Mouse (Mus musculus) C3H10T1/2 (cell line): ENCODE measurements around the gene Ces2b. TPM values are rescaled to one million over a fixed set of nuclear protein-coding genes. Genes with fewer than 3 reads are reported as not detected.

ENCODE experiments used
- polyA plus RNA-seq, 2 experiments: library from polyadenylated mRNA; unstranded; fragments of >200 nt; fragmentation: generic; extraction: Trizol; gene quantifications; one replicate each; pipeline ENCODE4 v1.2.1; 2012; ENCODE audit warnings: missing spikeins in 2 of 2

Gene Ces2b
- polyA plus RNA-seq, result not detected

DNA sequence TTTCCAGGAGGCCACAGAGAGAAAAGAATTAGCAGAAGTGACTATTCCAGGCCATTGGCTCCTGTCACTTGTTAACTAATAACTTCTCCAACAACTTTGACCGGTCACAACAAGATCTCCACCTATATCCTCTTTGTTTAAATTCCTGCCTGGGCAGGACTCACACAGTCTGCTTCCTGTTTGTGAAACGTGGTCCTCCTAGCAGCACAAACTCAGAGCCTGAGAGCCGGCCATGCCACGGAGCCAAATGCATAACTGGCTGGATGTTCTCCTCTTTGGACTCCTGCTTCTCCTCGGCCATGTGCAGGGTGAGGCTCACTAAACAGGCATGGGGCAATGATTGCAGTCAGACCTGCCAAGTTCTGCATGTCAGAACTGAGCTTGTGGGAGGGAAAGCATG lies at the start of gene Ces2b:
TSS of gene Ces2b (plus strand) at position 133 of the 400 bp plus-strand sequence.

DNA sequence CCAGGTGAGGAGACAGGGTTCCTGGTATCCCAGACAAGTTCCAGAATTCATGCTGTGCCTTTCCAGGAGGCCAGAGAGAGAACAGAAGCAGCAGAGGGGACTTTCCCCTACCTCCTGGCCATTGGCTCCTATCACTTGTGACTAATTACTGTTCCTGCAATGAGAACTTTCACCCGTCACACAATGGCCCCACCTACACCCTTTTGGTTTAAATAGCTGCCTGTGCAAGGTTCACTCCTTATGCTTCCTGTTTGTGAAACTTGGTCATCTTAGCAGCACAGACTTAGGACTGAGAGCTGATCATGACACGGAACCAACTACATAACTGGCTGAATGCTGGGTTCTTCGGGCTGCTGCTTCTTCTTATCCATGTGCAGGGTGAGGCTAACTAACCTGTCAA lies 15.5 kb downstream of the Ces2b start, which contains the start of gene Ces2c:
TSS of gene Ces2c (plus strand) at position 238 of the 400 bp plus-strand sequence.

Other genes starting within 250 kb of the Ces2b start
- 1 to 10 TPM in 1 of 2 experiments, under 1 TPM in 1; 0.55 to 1.7 TPM for gene Pdp2, start 240.1 kb upstream of the Ces2b start, polyA plus RNA-seq
- gene Cdh16, start 207.2 kb upstream of the Ces2b start, polyA plus RNA-seq, result under 1 TPM in 1 of 2 experiments, not detected in 1; 0.33 TPM
- 1 to 10 TPM; 5.0 to 7.6 TPM for gene Rrad, start 200.2 kb upstream of the Ces2b start, polyA plus RNA-seq
- 100 to 1,000 TPM; 111 to 132 TPM for gene Ciao2b, start 189.6 kb upstream of the Ces2b start, polyA plus RNA-seq
- gene Ces2a, start 97.6 kb upstream of the Ces2b start, polyA plus RNA-seq, result not detected
- under 1 TPM in 1 of 2 experiments, not detected in 1; 0.02 TPM for gene Ces2c, start 15.5 kb downstream of the Ces2b start, polyA plus RNA-seq
- gene Ces2e, start 94.7 kb downstream of the Ces2b start, polyA plus RNA-seq, result under 1 TPM; 0.05 to 0.12 TPM
- gene Ces2f, start 115.8 kb downstream of the Ces2b start, polyA plus RNA-seq, result under 1 TPM in 1 of 2 experiments, not detected in 1; 0.01 TPM
- gene Ces2g, start 130.1 kb downstream of the Ces2b start, polyA plus RNA-seq, result 1 to 10 TPM; 1.3 to 4.9 TPM
- not detected for gene Ces2h, start 169.3 kb downstream of the Ces2b start, polyA plus RNA-seq
- gene Ces3a, start 217.0 kb downstream of the Ces2b start, polyA plus RNA-seq, result not detected